Mouse (Mus musculus) thymus, adult 2 months (tissue): Measurements from ENCODE around the gene Zap70.

Source experiments
- CTCF ChIP-seq: fragments of 200-500 bp; IDR thresholded peaks from 2 replicates; pipeline ENCODE4 v1.5.1; 2012; ENCODE audit warnings: mild to moderate bottlenecking, control low read depth, low read length, moderate library complexity, borderline replicate concordance; ENCODE audit not compliant: control insufficient read depth, poor library complexity, insufficient read depth; ENCODE audit errors: extremely low read depth
- POLR2A ChIP-seq: fragments of 200-500 bp; IDR thresholded peaks from 2 replicates; pipeline ENCODE4 v1.6.1; 2012; ENCODE audit warnings: mild to moderate bottlenecking, low read length, control low read depth, moderate library complexity; ENCODE audit not compliant: control insufficient read depth, poor library complexity, insufficient read depth; ENCODE audit errors: extremely low read depth

DNA sequence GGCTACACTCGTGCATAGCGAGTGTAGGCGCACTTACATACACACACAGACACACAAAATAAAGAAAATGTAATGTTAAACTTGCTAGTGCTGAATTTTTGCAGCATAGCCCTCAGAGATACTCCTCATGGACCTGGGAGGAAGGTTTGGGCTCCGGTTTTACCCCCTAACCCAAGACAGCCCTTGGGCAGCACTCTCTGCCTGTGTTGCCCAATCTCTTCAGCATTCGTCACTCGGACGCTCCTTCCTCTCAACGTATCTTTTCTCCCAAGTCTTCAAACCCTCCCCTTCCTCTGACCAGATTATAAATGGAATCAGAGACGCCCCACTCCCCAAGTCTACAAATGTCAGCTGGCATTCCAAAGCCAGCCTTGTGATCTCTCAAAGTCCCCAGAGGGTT is 18.6 kb upstream of the Zap70 start:
- no peak for TF ChIP-seq POLR2A
- TF ChIP-seq CTCF: no peak
